Mouse (Mus musculus): ENCODE data around the gene Gm10428.
"Not testable (repeated sequence)": the region's sequence is repeated elsewhere in the genome, so short reads cannot be mapped to it uniquely, and the experiment has no call there.

- TF ChIP-seq CTCF (IDR thresholded peaks at IDR 0.05; ENCODE audit: low read depth); EP300 (optimal IDR thresholded peaks at IDR 0.05): not testable (repeated sequence)
Observed at GRCm38 (mm10) chr11:62749445-62749844, 3.5 kb upstream of the Gm10428 start.

Data from stomach, postnatal 0 days (tissue).